Mouse (Mus musculus) embryonic facial prominence, embryonic 14.5 days (tissue): ENCODE measurements at regions not wholly inside any gene's neighbourhood (a gene's known extent, or its start where the extent isn't known, plus 50 kb on each side); places are given as distances from the start of the nearest gene placed in this dataset.

Source experiments
- ATAC-seq: fragments of 200-750 bp; cut with Nextera tagmentation; 2 replicates; pipeline ENCODE4 v1.8.0; 2017; ENCODE audit warnings: low read depth, moderate number of reproducible peaks, moderate TSS enrichment
- DNase-seq: peaks from one replicate; pipeline ENCODE4 v3.0.0-alpha.2; 2015; ENCODE audit warnings: low spot score
- H3K27ac ChIP-seq: fragments of 300-500 bp; sonication (generic); replicated peaks from 2 replicates; pipeline ENCODE4 v1.5.1; 2014; ENCODE audit warnings: low read depth, mild to moderate bottlenecking, low read length, moderate library complexity
- H3K27me3 ChIP-seq: fragments of 300-500 bp; sonication (generic); replicated peaks from 2 replicates; pipeline ENCODE4 v1.6.1; 2014; ENCODE audit warnings: low read length; ENCODE audit not compliant: control insufficient read depth, insufficient read depth
- H3K36me3 ChIP-seq: fragments of 300-500 bp; sonication (generic); 2 replicates; pipeline ENCODE4 v1.6.1; 2014; ENCODE audit warnings: low read length, mixed read lengths; ENCODE audit not compliant: control insufficient read depth, insufficient read depth
- H3K4me1 ChIP-seq: fragments of 300-500 bp; sonication (generic); 2 replicates; pipeline ENCODE4 v1.6.1; 2014; ENCODE audit warnings: antibody characterized with exemption, low read length; ENCODE audit not compliant: control insufficient read depth, insufficient read depth
- H3K4me2 ChIP-seq: fragments of 300-500 bp; sonication (generic); 2 replicates; pipeline ENCODE4 v1.6.1; 2014; ENCODE audit warnings: low read depth, mild to moderate bottlenecking, low read length, moderate library complexity, mixed read lengths
- H3K4me3 ChIP-seq: fragments of 300-500 bp; sonication (generic); 2 replicates; pipeline ENCODE4 v1.5.1; 2014; ENCODE audit warnings: low read depth, mild to moderate bottlenecking, low read length
- H3K9ac ChIP-seq: fragments of 300-500 bp; sonication (generic); 2 replicates; pipeline ENCODE4 v1.6.1; 2014; ENCODE audit warnings: low read depth, mild to moderate bottlenecking, low read length, moderate library complexity, mixed read lengths
- H3K9me3 ChIP-seq: fragments of 300-500 bp; sonication (generic); 2 replicates; pipeline ENCODE4 v1.6.1; 2016; ENCODE audit warnings: low read length; ENCODE audit not compliant: control insufficient read depth
- WGBS: fragments of 180-500 bp; shearing (Covaris S2); extraction: QIAGEN DNeasy Blood & Tissue Kit; methylation state at CpG from one replicate; pipeline ENCODE4 v1.1.7; 2014; 5-methylcytosine and 5-hydroxymethylcytosine counted together

DNA sequence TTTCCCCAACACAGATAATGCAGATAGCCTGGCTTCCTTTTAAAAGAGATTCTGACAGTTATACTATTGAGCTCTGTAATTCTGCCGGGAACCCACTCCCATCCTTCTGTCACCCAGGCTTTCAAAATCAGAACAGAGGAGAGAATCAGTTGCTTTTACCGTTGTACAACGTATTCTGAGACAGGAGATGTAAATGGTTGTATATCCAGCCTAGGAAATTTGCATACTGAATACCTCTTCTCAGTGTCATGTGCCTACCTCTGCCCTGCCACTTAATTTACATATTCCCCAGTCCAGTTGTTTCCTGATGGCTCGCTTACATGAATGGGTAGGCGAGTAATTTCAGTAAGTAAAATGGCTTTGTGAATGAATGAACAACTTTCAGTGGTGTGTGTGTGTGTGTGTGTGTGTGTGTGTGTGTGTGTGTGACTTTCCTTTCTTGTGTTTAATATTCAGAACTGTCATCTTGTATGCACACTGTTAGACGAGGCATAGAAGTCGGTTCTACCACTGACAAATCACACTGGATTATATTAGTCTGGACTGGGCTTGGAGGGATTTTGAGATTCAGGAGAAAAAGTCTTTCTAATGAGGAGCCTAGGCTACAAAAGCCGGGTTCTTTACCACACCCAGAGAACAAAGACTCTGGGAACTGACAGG lies 282.2 kb upstream of the Cdh6 start:
- ATAC-seq: no peak
- H3K27me3 ChIP-seq: no peaks in the 10 kb centered on the region
- H3K9ac ChIP-seq: no peak overlapping the region
- 77% methylated on average over 8 of the region's 8 CpGs for WGBS
- H3K27ac ChIP-seq: no peak overlapping the region
- no peak overlapping the region for H3K4me2 ChIP-seq
- no peaks in the 10 kb centered on the region for H3K9me3 ChIP-seq
- no peak overlapping the region for H3K4me3 ChIP-seq
- H3K4me1 ChIP-seq: no peaks in the 10 kb centered on the region
- no peak for DNase-seq
- H3K36me3 ChIP-seq: no peaks in the 10 kb centered on the region

DNA sequence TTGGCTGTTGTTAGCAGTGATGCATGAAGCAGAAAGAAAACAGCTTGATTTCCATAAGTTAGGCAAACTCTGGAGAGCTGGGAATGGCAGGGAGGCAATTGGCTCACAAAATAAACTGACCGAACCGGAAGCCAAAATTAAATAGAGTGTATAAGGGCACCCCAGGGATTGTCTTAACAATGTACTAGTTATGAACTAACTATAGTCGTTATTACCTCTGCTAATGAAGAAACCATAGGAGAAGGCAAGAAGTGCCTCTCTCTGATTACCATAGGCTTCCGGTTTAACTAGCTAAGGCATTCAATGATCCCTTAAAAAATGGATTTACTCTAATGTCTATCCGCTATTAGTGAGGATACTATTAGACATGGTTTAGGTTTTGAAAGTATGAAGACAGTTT lies 276.9 kb upstream of the Cdh6 start:
- 73% methylated on average over 5 of the region's 5 CpGs for WGBS
- Histone ChIP-seq H3K4me3 (no peak overlapping the region), H3K36me3 (no peaks in the 10 kb centered on the region), H3K4me2 (no peak overlapping the region), H3K27me3 (no peaks in the 10 kb centered on the region), H3K4me1 (no peaks in the 10 kb centered on the region), H3K27ac (no peak overlapping the region), H3K9ac (no peak overlapping the region), H3K9me3 (no peaks in the 10 kb centered on the region)
- no peak for DNase-seq
- ATAC-seq: no peak

DNA sequence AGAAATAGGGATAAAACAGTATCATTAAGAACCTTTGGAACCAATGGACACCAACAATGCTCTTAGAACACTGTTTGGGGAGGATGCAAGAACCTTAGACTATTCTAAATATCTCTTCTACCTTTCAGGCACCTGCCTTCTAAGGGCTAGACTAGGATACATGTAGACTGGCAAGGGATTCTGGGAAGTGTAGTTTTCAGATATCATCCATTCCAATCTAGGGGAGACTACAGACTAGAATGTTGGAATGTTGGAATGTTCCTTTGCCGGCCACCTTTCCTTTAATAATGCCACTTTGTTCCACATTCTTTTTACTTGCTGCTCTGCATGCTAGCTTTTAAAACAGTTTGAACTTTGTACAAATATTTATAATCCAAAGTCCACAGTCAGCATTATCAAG lies 261.1 kb upstream of the Cdh6 start:
- WGBS: 45% methylated on average over 1 of the region's 1 CpGs
- no peaks in the 10 kb centered on the region for H3K36me3 ChIP-seq

DNA sequence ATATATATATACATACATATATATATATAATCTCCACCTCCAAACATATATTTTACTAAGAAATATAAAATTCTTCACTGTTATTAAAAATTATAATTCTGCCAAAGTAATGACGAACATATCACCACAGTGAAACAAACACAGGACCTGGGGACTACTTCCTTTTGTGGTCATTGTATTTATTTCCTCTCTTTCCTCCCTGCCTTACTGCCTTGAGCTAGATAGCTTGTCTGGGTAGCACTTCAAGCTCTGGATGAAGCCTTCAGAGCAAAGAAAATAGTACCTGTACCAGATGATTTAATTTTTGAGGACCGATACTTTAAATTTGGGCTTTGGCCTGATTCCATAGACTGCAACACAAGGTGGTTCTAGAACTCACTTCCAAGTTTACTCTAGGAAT lies 259.5 kb upstream of the Cdh6 start:
- Histone ChIP-seq H3K27me3 (no peaks in the 10 kb centered on the region), H3K9ac (no peak overlapping the region), H3K4me1 (no peaks in the 10 kb centered on the region), H3K27ac (no peak overlapping the region), H3K4me2 (no peak overlapping the region), H3K4me3 (no peak overlapping the region), H3K9me3 (no peaks in the 10 kb centered on the region), H3K36me3 (no peaks in the 10 kb centered on the region)
- 87% methylated on average over 2 of the region's 2 CpGs for WGBS
- DNase-seq: no peak
- ATAC-seq: no peak

More for the DNA sequence above, 261.1 kb upstream of the Cdh6 start:
- Histone ChIP-seq H3K4me3 (no peak overlapping the region), H3K4me1 (no peaks in the 10 kb centered on the region), H3K4me2 (no peak overlapping the region), H3K27ac (no peak overlapping the region), H3K9ac (no peak overlapping the region), H3K9me3 (no peaks in the 10 kb centered on the region), H3K27me3 (no peaks in the 10 kb centered on the region)
- DNase-seq: no peak
- no peak for ATAC-seq

DNA sequence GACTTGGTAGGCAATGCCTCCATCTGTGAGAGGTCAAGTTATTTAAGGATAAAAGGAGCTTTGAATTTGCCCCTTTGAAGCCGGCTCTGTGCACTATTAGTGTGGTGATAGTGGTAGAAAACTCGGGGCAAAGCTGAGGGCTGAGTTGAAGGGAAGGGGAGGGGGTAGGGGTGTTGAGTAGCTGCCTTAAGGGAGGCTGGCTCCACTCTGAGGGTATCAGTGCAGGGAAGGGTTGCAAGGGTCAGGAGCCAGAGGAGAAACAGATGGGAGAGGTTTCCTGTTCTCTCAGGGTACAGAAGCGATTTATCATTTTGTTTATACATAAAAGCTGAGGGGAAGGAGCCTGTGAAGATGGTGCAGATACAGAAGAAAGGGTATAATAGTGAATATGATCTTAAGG lies 246.1 kb upstream of the Cdh6 start:
- Histone ChIP-seq H3K4me1 (no peaks in the 10 kb centered on the region; the same call in 1 of the 2 replicates), H3K4me3 (no peak overlapping the region), H3K9me3 (no peaks in the 10 kb centered on the region), H3K9ac (no peak overlapping the region), H3K27ac (no peak overlapping the region), H3K27me3 (no peaks in the 10 kb centered on the region), H3K4me2 (no peak overlapping the region), H3K36me3 (no peaks in the 10 kb centered on the region)
- ATAC-seq (no peak), DNase-seq (no peak)
- WGBS: 16% methylated on average over 3 of the region's 3 CpGs

DNA sequence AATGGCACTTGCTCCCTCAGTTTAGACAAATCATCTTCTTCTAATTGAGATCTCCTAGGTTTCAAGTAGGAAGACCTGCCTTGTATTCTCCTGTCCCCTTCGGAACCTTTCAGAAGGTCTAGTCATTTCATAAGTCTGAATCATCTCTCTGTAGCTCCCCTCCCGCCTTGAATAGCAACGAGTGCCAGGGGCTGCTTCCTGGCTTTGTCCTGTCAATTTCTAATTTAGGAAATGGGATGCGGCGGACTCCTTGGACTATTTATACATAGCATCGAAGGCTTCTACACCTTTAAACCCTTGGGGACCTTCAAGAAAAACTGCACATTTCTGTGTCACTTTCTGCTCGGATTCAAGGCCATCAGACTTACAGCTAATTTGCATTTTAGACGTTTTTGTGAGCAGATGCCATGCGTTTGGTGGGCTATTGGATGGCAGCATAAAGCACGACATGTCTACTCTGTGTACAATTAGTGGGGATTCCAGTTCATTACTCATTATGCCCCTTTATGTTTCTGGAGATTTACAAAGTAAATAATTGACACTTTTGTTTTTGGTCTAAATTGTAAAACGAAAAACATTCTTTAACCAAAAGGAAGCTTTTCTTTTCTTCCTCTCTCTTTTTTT lies 236.7 kb upstream of the Cdh6 start:
- Histone ChIP-seq H3K4me3 (no peak overlapping the region), H3K27ac (no peak overlapping the region), H3K4me1 (no peaks in the 10 kb centered on the region; the same call in 1 of the 2 replicates), H3K4me2 (no peak overlapping the region), H3K27me3 (no peaks in the 10 kb centered on the region), H3K9me3 (no peaks in the 10 kb centered on the region), H3K36me3 (no peaks in the 10 kb centered on the region), H3K9ac (no peak overlapping the region)
- peak; percentile 10 for DNase-seq
- WGBS: 47% methylated on average over 11 of the region's 11 CpGs
- ATAC-seq: no peak

DNA sequence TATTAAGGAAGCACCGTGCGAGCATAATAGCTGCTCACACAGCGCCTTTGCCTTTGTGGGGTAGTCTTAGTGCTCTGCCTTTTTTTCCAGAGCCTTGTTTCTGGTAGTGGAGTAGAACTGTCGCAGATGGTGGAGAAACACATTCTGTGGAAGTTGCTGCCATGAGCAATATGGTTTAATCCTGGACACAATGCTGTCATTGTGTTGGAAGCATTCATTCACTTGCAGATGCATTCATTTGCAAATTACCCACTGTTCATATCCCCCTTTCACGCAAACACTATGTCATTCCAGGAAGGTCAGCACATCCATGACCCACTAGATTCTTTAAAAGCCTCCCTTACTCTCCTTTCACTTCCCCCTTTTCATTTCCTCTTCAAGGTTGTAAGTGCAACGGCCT lies 219.7 kb upstream of the Cdh6 start:
- ATAC-seq: no peak
- no peak overlapping the region for H3K9ac ChIP-seq
- 31% methylated on average over 6 of the region's 6 CpGs for WGBS
- H3K9me3 ChIP-seq: no peaks in the 10 kb centered on the region
- peak; percentile 47 for DNase-seq
- H3K36me3 ChIP-seq: no peaks in the 10 kb centered on the region
- H3K4me3 ChIP-seq: no peak overlapping the region
- no peak overlapping the region for H3K27ac ChIP-seq
- no peaks in the 10 kb centered on the region for H3K27me3 ChIP-seq
- no peak overlapping the region for H3K4me2 ChIP-seq
- 0 out of 2 replicates have a peak, but pooled peaks cover 4% of the 10 kb centered on the region for H3K4me1 ChIP-seq

DNA sequence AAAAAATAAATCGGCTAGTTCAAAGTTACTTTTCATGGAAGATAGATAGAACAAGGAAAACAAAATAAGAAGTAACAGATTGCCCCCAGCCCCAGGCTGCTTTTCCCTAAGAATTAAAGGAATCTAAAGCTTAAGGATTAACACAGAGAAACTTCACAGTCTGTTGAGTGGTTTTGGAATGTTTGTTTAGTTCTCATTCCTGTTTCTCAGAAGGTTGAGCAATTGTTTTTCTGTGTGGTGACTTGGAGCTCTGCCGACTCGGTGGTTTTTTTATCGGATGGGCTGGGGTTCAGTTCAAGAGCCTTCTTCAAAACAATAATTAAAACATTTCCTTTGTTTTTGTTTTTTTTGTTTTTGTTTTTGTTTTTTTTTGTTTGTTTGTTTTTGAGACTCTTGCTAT lies 217.9 kb upstream of the Cdh6 start:
- no peak overlapping the region for H3K9ac ChIP-seq
- no peak overlapping the region for H3K4me2 ChIP-seq
- H3K27ac ChIP-seq: no peak overlapping the region
- H3K9me3 ChIP-seq: no peaks in the 10 kb centered on the region
- no peaks in the 10 kb centered on the region for H3K27me3 ChIP-seq
- H3K36me3 ChIP-seq: no peaks in the 10 kb centered on the region
- H3K4me3 ChIP-seq: no peak overlapping the region
- WGBS: 63% methylated on average over 4 of the region's 4 CpGs
- ATAC-seq: no peak
- DNase-seq: no peak
- 0 out of 2 replicates have a peak, but pooled peaks cover 4% of the 10 kb centered on the region for H3K4me1 ChIP-seq

DNA sequence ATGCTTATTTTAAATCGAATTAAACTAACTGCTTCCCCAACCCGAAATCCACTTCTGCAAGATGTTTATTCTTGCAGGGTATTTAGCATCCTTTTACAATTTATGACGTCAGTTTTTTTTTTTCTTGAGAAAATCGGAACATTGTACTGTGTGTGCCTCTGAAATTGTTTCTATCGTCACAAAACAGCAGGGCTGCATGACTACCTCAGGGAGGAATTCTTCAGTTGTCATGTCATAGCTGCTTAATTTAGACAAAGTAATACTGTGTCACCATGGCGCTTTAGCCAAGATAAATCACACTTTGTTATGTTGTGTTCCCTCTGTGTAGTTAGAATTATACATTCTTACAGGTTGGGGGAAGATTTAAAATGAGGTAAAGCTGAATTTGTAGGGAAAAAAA lies 211.3 kb upstream of the Cdh6 start:
- Histone ChIP-seq H3K4me3 (no peak overlapping the region), H3K9ac (no peak overlapping the region), H3K4me1 (no peaks in the 10 kb centered on the region), H3K27me3 (no peaks in the 10 kb centered on the region), H3K9me3 (no peaks in the 10 kb centered on the region), H3K4me2 (no peak overlapping the region), H3K36me3 (no peaks in the 10 kb centered on the region), H3K27ac (no peak overlapping the region)
- 27% methylated on average over 6 of the region's 6 CpGs for WGBS
- ATAC-seq (no peak), DNase-seq (no peak)
